Mouse (Mus musculus) limb, embryonic 15.5 days (tissue): Measurements from ENCODE around the gene Fam186a. TPM values are rescaled to one million over a fixed set of nuclear protein-coding genes. Genes with fewer than 3 reads are reported as not detected.
"Not testable (repeated sequence)": the region's sequence is repeated elsewhere in the genome, so short reads cannot be mapped to it uniquely, and the experiment has no call there.

Source experiments
- ATAC-seq: fragments of 200-750 bp; cut with Nextera tagmentation; 2 replicates; pipeline ENCODE4 v1.8.0; 2017; ENCODE audit warnings: low read depth, moderate TSS enrichment; ENCODE audit not compliant: insufficient number of reproducible peaks, low FRiP score, low TSS enrichment
- H3K27ac ChIP-seq: fragments of 300-500 bp; sonication (generic); 2 replicates; pipeline ENCODE4 v1.5.1; 2015; ENCODE audit warnings: moderate library complexity, mild to moderate bottlenecking, inconsistent platforms
- H3K27me3 ChIP-seq: fragments of 300-500 bp; sonication (generic); 2 replicates; pipeline ENCODE4 v1.6.1; 2015; ENCODE audit warnings: inconsistent platforms
- H3K36me3 ChIP-seq: fragments of 300-500 bp; sonication (generic); 2 replicates; pipeline ENCODE4 v1.6.1; 2015; ENCODE audit warnings: inconsistent platforms
- H3K4me1 ChIP-seq: fragments of 300-500 bp; sonication (generic); 2 replicates; pipeline ENCODE4 v1.6.1; 2015; ENCODE audit warnings: inconsistent platforms
- H3K4me2 ChIP-seq: fragments of 300-500 bp; sonication (generic); 2 replicates; pipeline ENCODE4 v1.6.1; 2015; ENCODE audit warnings: mild to moderate bottlenecking, inconsistent platforms
- H3K4me3 ChIP-seq: fragments of 300-500 bp; sonication (generic); 2 replicates; pipeline ENCODE4 v1.5.1; 2015; ENCODE audit warnings: mild to moderate bottlenecking, inconsistent platforms
- H3K9ac ChIP-seq: fragments of 300-500 bp; sonication (generic); 2 replicates; pipeline ENCODE4 v1.6.1; 2015; ENCODE audit warnings: inconsistent platforms
- H3K9me3 ChIP-seq: fragments of 300-500 bp; sonication (generic); 2 replicates; pipeline ENCODE4 v1.6.1; 2016; ENCODE audit warnings: inconsistent platforms
- WGBS: fragments of 180-500 bp; shearing (Covaris S2); methylation state at CpG from one replicate; pipeline ENCODE4 v1.1.7; 2015; 5-methylcytosine and 5-hydroxymethylcytosine counted together
- polyA plus RNA-seq: library from polyadenylated mRNA; unstranded; fragments of >200 nt; fragmentation: Nextera tagmentation; extraction: Ambion mirVana; gene quantifications from 2 replicates; pipeline ENCODE4 v1.2.1, GENCODE M21; 2015

Gene Fam186a
- polyA plus RNA-seq, 1 experiment from 2014 or later = not detected

- Histone ChIP-seq H3K27me3 (no peaks in the 10 kb centered on the region), H3K27ac (no peak overlapping the region), H3K9me3 (no peaks in the 10 kb centered on the region), H3K4me2 (no peak overlapping the region), H3K9ac (no peak overlapping the region), H3K4me1 (no peaks in the 10 kb centered on the region), H3K4me3 (no peak overlapping the region), H3K36me3 (no peaks in the 10 kb centered on the region)
- no peak for ATAC-seq
- WGBS = 77% methylated on average over 3 of the region's 3 CpGs
Observed at GRCm38 (mm10) chr15:99917264-99917663, 49.6 kb downstream of the Fam186a start.

GRCm38 (mm10) chr15:99914613-99915012 lies 52.2 kb downstream of the Fam186a start:
- no peak for ATAC-seq
- H3K36me3 ChIP-seq = no peaks in the 10 kb centered on the region
- H3K27me3 ChIP-seq = no peaks in the 10 kb centered on the region
- H3K9me3 ChIP-seq = no peaks in the 10 kb centered on the region
- H3K4me3 ChIP-seq = no peak overlapping the region
- 55% methylated on average over 5 of the region's 5 CpGs for WGBS
- no peak overlapping the region for H3K27ac ChIP-seq
- no peaks in the 10 kb centered on the region for H3K4me1 ChIP-seq
- no peak overlapping the region for H3K9ac ChIP-seq
- H3K4me2 ChIP-seq = no peak overlapping the region

- WGBS = 91% methylated on average over 4 of the region's 4 CpGs
- ATAC-seq = no peak
- Histone ChIP-seq H3K4me3 (no peak overlapping the region), H3K27ac (no peak overlapping the region), H3K27me3 (no peaks in the 10 kb centered on the region), H3K4me2 (no peak overlapping the region), H3K9me3 (no peaks in the 10 kb centered on the region), H3K9ac (no peak overlapping the region), H3K36me3 (no peaks in the 10 kb centered on the region), H3K4me1 (no peaks in the 10 kb centered on the region)
Observed at GRCm38 (mm10) chr15:99911785-99912184, 55.1 kb downstream of the Fam186a start.

- not testable (repeated sequence) for H3K9ac ChIP-seq, H3K4me1 ChIP-seq, H3K4me3 ChIP-seq, ATAC-seq, H3K9me3 ChIP-seq, H3K27me3 ChIP-seq, H3K36me3 ChIP-seq, H3K27ac ChIP-seq, H3K4me2 ChIP-seq
- WGBS = 39% methylated on average over 14 of the region's 14 CpGs
Observed at GRCm38 (mm10) chr15:99909339-99909996, 57.4 kb downstream of the Fam186a start.

- ATAC-seq = no peak
- no peaks in the 10 kb centered on the region for H3K36me3 ChIP-seq
- H3K27ac ChIP-seq = no peak overlapping the region
Observed at GRCm38 (mm10) chr15:99907514-99907913, 59.3 kb downstream of the Fam186a start.

GRCm38 (mm10) chr15:99907041-99907440 lies 59.8 kb downstream of the Fam186a start:
- 87% methylated on average over 4 of the region's 4 CpGs for WGBS
- Histone ChIP-seq H3K4me2 (no peak overlapping the region), H3K27ac (no peak overlapping the region), H3K4me3 (no peak overlapping the region), H3K27me3 (no peaks in the 10 kb centered on the region), H3K4me1 (0 out of 2 replicates have a peak, but pooled peaks cover 5% of the 10 kb centered on the region), H3K9ac (no peak overlapping the region), H3K9me3 (no peaks in the 10 kb centered on the region), H3K36me3 (no peaks in the 10 kb centered on the region)
- ATAC-seq = no peak

More at GRCm38 (mm10) chr15:99907514-99907913, 59.3 kb downstream of the Fam186a start:
- no peak overlapping the region for H3K4me3 ChIP-seq
- 72% methylated on average over 1 of the region's 1 CpGs for WGBS
- H3K4me2 ChIP-seq = no peak overlapping the region
- H3K9me3 ChIP-seq = no peaks in the 10 kb centered on the region
- no peaks in the 10 kb centered on the region for H3K27me3 ChIP-seq
- H3K4me1 ChIP-seq = 0 out of 2 replicates have a peak, but pooled peaks cover 5% of the 10 kb centered on the region
- H3K9ac ChIP-seq = no peak overlapping the region

GRCm38 (mm10) chr15:99904841-99905240 lies 62.0 kb downstream of the Fam186a start:
- Histone ChIP-seq H3K4me1 (0 out of 2 replicates have a peak, but pooled peaks cover 5% of the 10 kb centered on the region), H3K4me3 (no peak overlapping the region), H3K27me3 (no peaks in the 10 kb centered on the region), H3K36me3 (no peaks in the 10 kb centered on the region), H3K9ac (no peak overlapping the region), H3K9me3 (no peaks in the 10 kb centered on the region), H3K4me2 (no peak overlapping the region), H3K27ac (no peak overlapping the region)
- 78% methylated on average over 9 of the region's 9 CpGs for WGBS
- ATAC-seq = no peak

GRCm38 (mm10) chr15:99904333-99904732 lies 62.5 kb downstream of the Fam186a start:
- H3K27ac ChIP-seq = no peak overlapping the region
- no peaks in the 10 kb centered on the region for H3K36me3 ChIP-seq
- H3K4me1 ChIP-seq = 0 out of 2 replicates have a peak, but pooled peaks cover 5% of the 10 kb centered on the region
- no peak for ATAC-seq
- no peaks in the 10 kb centered on the region for H3K9me3 ChIP-seq
- no peak overlapping the region for H3K9ac ChIP-seq
- 4% methylated on average over 4 of the region's 4 CpGs for WGBS
- H3K4me3 ChIP-seq = no peak overlapping the region
- no peak overlapping the region for H3K4me2 ChIP-seq
- no peaks in the 10 kb centered on the region for H3K27me3 ChIP-seq

- no peaks in the 10 kb centered on the region for H3K9me3 ChIP-seq
- no peak overlapping the region for H3K4me2 ChIP-seq
- H3K27me3 ChIP-seq = no peaks in the 10 kb centered on the region
- 67% methylated on average over 5 of the region's 5 CpGs for WGBS
- H3K9ac ChIP-seq = no peak overlapping the region
- no peaks in the 10 kb centered on the region for H3K36me3 ChIP-seq
- no peak overlapping the region for H3K27ac ChIP-seq
- H3K4me3 ChIP-seq = no peak overlapping the region
- 0 out of 2 replicates have a peak, but pooled peaks cover 5% of the 10 kb centered on the region for H3K4me1 ChIP-seq
- no peak for ATAC-seq
Observed at GRCm38 (mm10) chr15:99903227-99903626, 63.6 kb downstream of the Fam186a start.

GRCm38 (mm10) chr15:99902786-99903185 lies 64.1 kb downstream of the Fam186a start:
- H3K27me3 ChIP-seq = no peaks in the 10 kb centered on the region

GRCm38 (mm10) chr15:99896621-99897020 lies 70.2 kb downstream of the Fam186a start:
- no peak for ATAC-seq
- H3K9me3 ChIP-seq = no peaks in the 10 kb centered on the region
- H3K4me1 ChIP-seq = no peaks in the 10 kb centered on the region; the same call in 1 of the 2 replicates
- H3K9ac ChIP-seq = no peak overlapping the region
- no peaks in the 10 kb centered on the region for H3K36me3 ChIP-seq
- no peaks in the 10 kb centered on the region for H3K27me3 ChIP-seq
- H3K4me2 ChIP-seq = no peak overlapping the region
- no peak overlapping the region for H3K27ac ChIP-seq
- no peak overlapping the region for H3K4me3 ChIP-seq

More at GRCm38 (mm10) chr15:99902786-99903185, 64.1 kb downstream of the Fam186a start:
- H3K4me1 ChIP-seq = 0 out of 2 replicates have a peak, but pooled peaks cover 5% of the 10 kb centered on the region
- H3K9ac ChIP-seq = no peak overlapping the region
- no peak overlapping the region for H3K27ac ChIP-seq
- no peak overlapping the region for H3K4me3 ChIP-seq
- no peaks in the 10 kb centered on the region for H3K36me3 ChIP-seq
- WGBS = 78% methylated on average over 5 of the region's 5 CpGs
- H3K4me2 ChIP-seq = no peak overlapping the region
- ATAC-seq = no peak
- H3K9me3 ChIP-seq = no peaks in the 10 kb centered on the region

- Histone ChIP-seq H3K27ac (no peak overlapping the region), H3K9me3 (no peaks in the 10 kb centered on the region), H3K4me3 (no peak overlapping the region), H3K9ac (no peak overlapping the region), H3K36me3 (no peaks in the 10 kb centered on the region), H3K4me1 (peaks cover 16% of the 10 kb centered on the region; the same call in 1 of the 2 replicates), H3K27me3 (no peaks in the 10 kb centered on the region), H3K4me2 (no peak overlapping the region)
- WGBS = 77% methylated on average over 2 of the region's 3 CpGs
- ATAC-seq = no peak
Observed at GRCm38 (mm10) chr15:99891355-99891754, 75.5 kb downstream of the Fam186a start.
